Mouse (Mus musculus): ENCODE data around the gene Fxyd6. TPM values are rescaled to one million over a fixed set of nuclear protein-coding genes. Genes with fewer than 3 reads are reported as not detected.
A peak's percentile ranks its signal among the peaks of the same experiment; 100 is the strongest.

Gene Fxyd6
- total RNA-seq, 2 experiments from 2014 or later = 209 to 250 TPM

GRCm38 (mm10) chr9:45410614-45411013 is 40.6 kb downstream of the Fxyd6 start:
- DNase-seq (ENCODE audit: low spot score in 2 of 2) = no peak

DNA sequence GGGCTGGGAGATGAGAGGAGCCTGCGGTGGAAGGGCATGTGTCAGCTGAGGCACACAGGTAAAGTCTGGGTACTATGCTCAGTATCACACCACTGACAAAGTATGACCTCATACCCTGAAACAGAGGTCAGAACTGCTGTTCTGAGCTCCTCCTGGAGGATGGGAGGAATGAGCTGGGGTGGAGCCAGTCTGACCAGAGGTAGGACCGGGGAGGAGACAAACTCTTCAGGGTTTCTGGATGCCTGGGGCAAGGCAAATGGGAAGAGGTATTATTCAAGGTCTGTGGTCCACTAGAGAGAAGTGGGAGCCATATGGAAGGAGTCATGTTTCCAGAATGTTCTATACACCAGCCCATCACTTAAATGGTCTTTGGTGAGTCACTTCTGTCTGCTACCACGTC is 41.1 kb downstream of the Fxyd6 start:
- DNase-seq (ENCODE audit: low spot score in 2 of 2) = no peak

- no peak for DNase-seq (ENCODE audit: low spot score in 2 of 2)
Observed at GRCm38 (mm10) chr9:45411803-45412202, 41.8 kb downstream of the Fxyd6 start.

- DNase-seq (ENCODE audit: low spot score in 2 of 2) = peak; percentile 86 to 91
Observed at GRCm38 (mm10) chr9:45412287-45412686, 42.3 kb downstream of the Fxyd6 start.

- DNase-seq (ENCODE audit: low spot score in 2 of 2) = no peak
Observed at GRCm38 (mm10) chr9:45412700-45413477, 42.9 kb downstream of the Fxyd6 start.

DNA sequence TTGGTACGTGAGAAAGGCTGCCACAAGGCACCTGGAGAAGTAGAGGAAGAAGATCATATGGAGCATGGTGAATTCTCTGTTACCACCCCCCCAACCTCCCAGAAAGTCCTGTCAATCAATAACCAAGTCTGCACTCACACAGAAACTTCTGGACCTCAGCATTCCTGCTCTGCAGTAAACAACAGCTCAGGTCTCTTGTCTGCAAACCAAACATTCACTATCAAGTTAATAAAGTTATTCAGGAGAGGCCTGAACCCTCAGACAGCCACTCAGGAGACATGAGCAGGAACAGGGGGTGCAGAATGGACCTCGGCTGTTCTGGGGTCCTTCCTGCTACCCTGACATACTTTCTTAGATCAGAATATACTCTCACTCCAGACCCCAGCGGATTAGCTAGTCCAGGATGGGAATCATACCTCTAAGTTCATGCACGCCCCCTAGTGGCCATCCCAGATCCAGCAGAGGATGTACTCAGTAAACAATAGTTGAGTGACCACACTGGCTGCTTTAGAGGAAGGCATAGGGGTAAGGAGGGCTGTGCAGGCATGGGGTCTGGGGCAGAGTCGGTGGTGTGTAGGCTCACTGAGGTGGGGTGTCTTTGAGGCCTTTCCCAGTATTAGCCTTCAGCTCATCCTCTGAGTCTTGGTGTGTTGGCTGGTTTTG is 43.6 kb downstream of the Fxyd6 start:
- DNase-seq (ENCODE audit: low spot score in 2 of 2) = peak in 1 of 2 experiments; percentile 43

- peak; percentile 37 to 48 for DNase-seq (ENCODE audit: low spot score in 2 of 2)
Observed at GRCm38 (mm10) chr9:45415912-45416311, 45.9 kb downstream of the Fxyd6 start.

- peak; percentile 44 to 51 for DNase-seq (ENCODE audit: low spot score in 2 of 2)
Observed at GRCm38 (mm10) chr9:45417245-45417644, 47.3 kb downstream of the Fxyd6 start.

DNA sequence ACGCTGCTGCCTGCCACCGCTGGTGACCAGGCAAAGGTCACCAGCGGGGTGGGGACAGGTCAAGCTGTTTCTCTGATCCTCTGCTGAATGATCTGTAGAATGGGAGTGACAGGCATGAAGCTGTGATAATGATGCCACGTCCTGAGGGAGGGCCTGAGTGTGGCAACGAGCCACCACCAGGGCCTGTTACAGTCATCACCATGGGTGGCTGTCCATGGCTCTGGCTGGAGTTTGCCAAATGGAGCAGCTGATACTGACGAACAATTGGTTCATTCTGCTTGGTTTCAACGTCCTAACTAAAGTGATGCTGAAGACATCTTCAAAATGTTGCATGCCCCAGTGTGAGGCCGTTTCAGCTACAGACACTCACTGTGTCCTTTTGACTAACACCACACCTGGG is 48.3 kb downstream of the Fxyd6 start:
- no peak for DNase-seq (ENCODE audit: low spot score in 2 of 2)

- no peak for DNase-seq (ENCODE audit: low spot score in 2 of 2)
Observed at GRCm38 (mm10) chr9:45421209-45421608, 51.2 kb downstream of the Fxyd6 start.

DNA sequence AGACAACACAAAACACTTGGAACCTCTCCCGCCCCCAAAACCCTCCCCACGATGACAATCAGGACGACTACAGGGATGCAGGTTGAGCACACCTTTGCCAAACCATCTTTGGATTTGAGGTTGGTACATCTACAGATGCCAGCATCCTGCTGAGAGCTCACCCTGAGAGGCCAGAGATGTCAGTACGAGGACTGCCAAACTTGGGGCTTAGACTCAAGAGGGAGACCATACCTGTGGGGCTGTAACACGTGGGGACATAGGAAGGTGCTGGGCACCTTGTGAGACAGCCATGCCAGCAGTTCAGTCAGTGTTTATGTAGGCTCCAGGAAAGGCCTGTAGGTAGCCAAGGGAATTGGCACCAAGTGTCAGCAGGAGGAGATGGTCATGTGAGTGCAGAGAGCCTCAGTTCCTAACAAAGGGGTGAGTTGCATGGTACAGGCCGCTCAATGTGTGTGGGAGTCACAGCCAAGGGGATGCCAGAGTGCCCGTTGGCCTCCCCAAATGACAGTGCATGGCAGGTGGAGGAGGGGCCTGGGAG is 52.8 kb downstream of the Fxyd6 start:
- no peak for DNase-seq (ENCODE audit: low spot score in 2 of 2)

DNA sequence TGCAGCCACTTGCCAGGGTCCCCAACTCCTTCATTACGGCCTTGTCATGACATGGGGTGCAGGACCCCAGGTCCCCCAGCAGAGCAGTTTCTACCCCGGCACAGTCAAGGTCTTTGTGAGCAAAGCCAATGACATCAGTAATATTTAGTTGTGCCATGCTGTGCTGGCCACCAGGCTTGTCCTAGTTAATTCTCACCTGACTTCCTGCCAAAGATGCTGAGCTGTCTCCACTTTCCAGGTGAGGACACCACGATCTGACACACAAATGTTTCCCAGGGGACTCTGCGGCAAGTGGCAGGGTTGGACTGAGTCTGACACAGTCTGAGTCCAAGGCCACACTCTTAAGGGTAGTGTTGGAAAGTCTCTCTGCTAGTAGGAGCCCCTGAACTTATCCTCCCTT is 56.5 kb downstream of the Fxyd6 start, which contains the start of gene Dscaml1:
Gene Dscaml1, plus strand, starts transcription at position 173 of the 400 bp plus-strand sequence.
- DNase-seq (ENCODE audit: low spot score in 2 of 2) = no peak

DNA sequence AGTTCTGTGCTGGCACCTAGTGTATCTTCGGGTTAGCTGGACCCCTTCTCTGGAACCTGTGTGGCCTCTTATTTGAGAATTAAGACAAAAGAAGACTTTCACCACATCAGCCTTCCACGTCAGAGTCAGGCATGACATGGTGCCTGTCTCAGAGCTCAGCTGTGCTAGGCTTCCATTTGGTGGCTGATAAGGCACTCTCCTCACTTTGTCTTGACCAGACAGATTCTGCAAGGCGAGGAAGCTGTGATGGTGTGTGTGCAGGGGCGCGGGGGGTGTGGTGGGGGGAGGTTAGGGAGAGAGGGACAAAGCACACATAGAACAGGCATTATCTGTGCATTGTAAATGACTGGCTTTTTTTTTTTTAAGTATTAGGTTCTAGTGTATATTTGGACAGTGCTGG is 59.4 kb downstream of the Fxyd6 start:
- no peak for DNase-seq (ENCODE audit: low spot score in 2 of 2)

DNA sequence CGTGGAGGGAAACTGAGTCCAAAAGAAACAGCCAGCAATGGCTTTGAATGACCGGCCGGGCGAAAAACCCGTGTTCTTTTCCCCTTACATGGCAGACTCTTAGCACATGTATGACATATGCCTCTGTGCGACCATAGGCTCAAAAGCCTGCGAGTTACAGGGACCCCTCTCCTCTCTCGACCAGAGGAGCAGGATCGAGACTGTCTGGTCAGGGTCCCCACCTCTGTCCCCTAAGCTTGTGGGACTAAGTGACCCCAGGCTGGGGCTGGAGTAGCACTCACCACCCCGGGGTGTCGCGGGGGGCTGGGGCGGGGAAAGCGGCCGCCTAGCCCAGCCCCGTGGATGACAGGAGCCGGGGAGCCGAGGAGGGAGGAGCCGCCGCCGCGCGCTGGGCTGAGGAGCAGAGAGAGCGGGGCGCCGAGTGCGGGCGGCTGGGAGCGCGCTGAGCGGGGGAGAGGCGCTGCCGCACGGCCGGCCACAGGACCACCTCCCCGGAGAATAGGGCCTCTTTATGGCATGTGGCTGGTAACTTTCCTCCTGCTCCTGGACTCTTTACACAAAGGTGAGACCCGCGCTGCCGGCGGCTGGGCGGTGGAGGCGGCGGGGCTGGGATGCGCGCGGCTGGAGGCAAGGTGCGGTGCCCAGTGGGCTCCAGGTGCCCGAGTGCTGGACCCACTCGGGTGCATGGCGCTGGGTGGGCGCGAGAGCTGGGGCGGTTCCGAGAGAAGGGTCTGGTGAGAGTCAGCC is 60.1 kb downstream of the Fxyd6 start:
- peak in 1 of 2 experiments; percentile 29 for DNase-seq (ENCODE audit: low spot score in 2 of 2)

GRCm38 (mm10) chr9:45430698-45430959 is 60.6 kb downstream of the Fxyd6 start:
- no peak for DNase-seq (ENCODE audit: low spot score in 2 of 2)

- no peak for DNase-seq (ENCODE audit: low spot score in 2 of 2)
Observed at GRCm38 (mm10) chr9:45431150-45431549, 61.2 kb downstream of the Fxyd6 start.

DNA sequence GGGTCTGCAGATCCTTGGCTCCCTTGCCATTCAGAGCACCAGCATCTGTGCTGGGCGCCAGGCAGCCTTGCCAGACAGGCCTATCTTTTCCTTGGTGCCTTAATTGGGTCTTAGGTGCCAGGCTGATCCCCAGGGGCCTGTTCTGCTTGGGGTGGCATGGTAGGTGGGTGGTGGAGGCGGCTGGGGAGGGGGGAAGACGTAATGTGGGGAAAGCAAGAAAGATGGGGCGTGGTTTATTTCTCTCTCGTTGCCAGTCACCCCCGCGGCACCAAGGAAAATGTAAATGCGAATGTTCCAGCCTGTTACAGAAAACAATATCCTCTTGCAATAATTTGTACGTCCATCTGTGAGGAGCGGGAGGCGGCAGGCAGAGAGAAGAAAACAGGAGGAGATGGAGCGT is 62.7 kb downstream of the Fxyd6 start:
- no peak for DNase-seq (ENCODE audit: low spot score in 2 of 2)

GRCm38 (mm10) chr9:45433119-45433518 is 63.1 kb downstream of the Fxyd6 start:
- DNase-seq (ENCODE audit: low spot score in 2 of 2) = no peak

DNA sequence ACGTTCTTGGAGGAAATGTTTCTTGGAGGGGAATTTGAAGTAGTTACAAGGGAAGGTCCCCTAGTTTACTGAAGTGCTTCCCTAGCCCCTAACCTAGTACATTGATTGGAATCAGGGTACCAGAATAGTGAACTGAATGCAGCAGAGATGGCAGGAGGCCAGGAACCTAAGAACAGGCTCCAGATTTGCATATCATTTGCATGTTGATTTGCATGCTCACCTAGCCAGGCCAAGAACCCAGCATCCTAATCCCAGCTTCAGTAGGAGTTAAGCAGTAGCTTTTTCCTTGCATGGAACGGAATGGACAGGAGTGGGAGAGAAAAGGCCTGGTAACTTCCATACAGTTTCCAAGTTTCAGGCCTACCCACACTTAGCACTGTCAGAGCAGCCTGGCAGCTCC is 64.2 kb downstream of the Fxyd6 start:
- no peak for DNase-seq (ENCODE audit: low spot score in 2 of 2)

DNA sequence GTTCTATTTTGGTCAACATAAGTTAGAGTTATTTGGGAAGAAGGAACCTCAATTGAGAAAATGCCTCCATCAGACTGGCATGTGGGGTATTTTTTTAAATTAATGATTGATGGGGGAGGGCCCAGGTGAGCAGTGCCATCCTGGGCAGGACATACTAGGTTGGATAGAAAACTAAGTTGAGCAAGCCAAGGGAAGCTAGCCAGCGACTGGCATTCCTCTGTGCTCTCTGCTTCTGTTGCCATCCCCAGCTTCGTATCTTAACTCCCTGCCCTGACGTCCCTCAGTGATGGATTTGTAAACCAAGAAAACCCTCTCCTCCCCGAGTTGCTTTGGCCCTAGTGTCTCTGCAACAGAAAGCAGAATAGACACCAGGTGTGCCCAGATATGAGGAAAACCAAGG is 69.0 kb downstream of the Fxyd6 start:
- no peak for DNase-seq (ENCODE audit: low spot score in 2 of 2)

- DNase-seq (ENCODE audit: low spot score in 2 of 2) = no peak
Observed at GRCm38 (mm10) chr9:45440083-45440784, 70.2 kb downstream of the Fxyd6 start.

Data from adrenal gland, adult 18-20 months (tissue).